ENCODE assay signal across 12 mouse cellular contexts in the genomic region with DNA sequence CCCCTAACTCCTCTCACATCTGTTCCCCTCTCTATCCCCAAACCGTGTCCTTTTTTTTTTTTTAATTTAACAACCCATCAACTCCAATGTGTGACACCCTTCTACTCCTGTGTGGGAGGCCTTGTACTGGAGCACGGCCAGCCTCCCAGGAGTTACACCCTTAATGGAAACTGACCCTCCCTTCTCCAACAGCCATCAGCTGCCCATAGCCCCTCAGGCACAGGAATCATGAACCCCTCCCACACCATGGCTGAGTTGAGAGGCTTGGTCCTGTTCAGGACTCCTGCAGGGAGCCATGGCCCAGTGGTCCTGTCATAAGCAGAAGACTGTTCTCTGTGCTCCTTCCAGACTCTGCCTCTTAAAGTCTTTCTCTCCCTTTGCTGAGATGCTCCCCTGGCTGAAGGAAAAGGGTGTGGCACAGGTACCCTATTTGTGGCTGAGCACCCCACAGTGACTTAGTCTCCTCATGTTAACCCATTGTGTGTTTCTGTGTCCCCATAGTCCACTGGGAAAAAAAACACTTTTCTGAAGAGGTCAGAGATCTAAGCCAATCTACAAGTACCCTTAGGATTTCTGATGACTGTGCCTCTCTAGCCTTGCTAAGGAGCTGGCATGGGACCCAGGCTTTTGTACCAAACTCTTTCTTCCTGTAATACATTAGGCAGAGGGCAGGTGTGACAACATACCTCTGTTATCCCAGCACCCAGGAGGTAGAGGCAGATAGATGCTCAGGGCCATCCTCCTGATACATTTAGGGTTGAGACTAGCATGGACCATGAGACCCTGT.
"Had no signal": no experiment of that assay in that cellular context is flagged by ENCODE, and none has a peak within 500 bp of the region (broad histone marks: within the 10 kb centered on the region; RNA-seq: fewer than 3 reads in every experiment).

No protein-coding gene starts in this region.

- H3K9ac ChIP-seq: hindbrain, embryonic 14.5 days; intestine, embryonic 15.5 days; liver, embryonic 13.5 days; lung, embryonic 15.5 days; midbrain, embryonic 15.5 days; neural tube, embryonic 12.5 days had no signal

- H3K36me3 ChIP-seq: intestine, embryonic 15.5 days; limb, embryonic 10.5 days; liver, embryonic 13.5 days; lung, embryonic 15.5 days; midbrain, embryonic 10.5 days; midbrain, embryonic 15.5 days; neural tube, embryonic 12.5 days had no signal

- DNase-seq: kidney, adult 2 months; liver, embryonic 13.5 days; thymus, adult 2 months; thymus, postnatal 25 days had no signal

- H3K9me3 ChIP-seq: intestine, embryonic 15.5 days; limb, embryonic 10.5 days; liver, embryonic 13.5 days; lung, embryonic 15.5 days; midbrain, embryonic 15.5 days had no signal

- H3K4me1 ChIP-seq: intestine, embryonic 15.5 days; midbrain, embryonic 15.5 days; neural tube, embryonic 12.5 days had no signal

- H3K27me3 ChIP-seq: intestine, embryonic 15.5 days; lung, embryonic 15.5 days; midbrain, embryonic 15.5 days; neural tube, embryonic 12.5 days had no signal

- H3K4me2 ChIP-seq: hindbrain, embryonic 14.5 days; intestine, embryonic 15.5 days; liver, embryonic 13.5 days; lung, embryonic 15.5 days; midbrain, embryonic 15.5 days; neural tube, embryonic 12.5 days had no signal

- H3K4me3 ChIP-seq: intestine, embryonic 15.5 days; left cerebral cortex, adult 2 months; limb, embryonic 10.5 days; liver, embryonic 13.5 days; lung, embryonic 15.5 days; midbrain, embryonic 10.5 days; midbrain, embryonic 15.5 days; neural tube, embryonic 12.5 days had no signal

- H3K27ac ChIP-seq: hindbrain, embryonic 14.5 days; intestine, embryonic 15.5 days; left cerebral cortex, adult 2 months; limb, embryonic 10.5 days; liver, embryonic 13.5 days; lung, embryonic 15.5 days; midbrain, embryonic 10.5 days; midbrain, embryonic 15.5 days; neural tube, embryonic 12.5 days had no signal

- ATAC-seq: intestine, embryonic 15.5 days; midbrain, embryonic 15.5 days had no signal
